Mouse (Mus musculus): Measurements from ENCODE around the gene Whamm.

Whamm gene

DNA sequence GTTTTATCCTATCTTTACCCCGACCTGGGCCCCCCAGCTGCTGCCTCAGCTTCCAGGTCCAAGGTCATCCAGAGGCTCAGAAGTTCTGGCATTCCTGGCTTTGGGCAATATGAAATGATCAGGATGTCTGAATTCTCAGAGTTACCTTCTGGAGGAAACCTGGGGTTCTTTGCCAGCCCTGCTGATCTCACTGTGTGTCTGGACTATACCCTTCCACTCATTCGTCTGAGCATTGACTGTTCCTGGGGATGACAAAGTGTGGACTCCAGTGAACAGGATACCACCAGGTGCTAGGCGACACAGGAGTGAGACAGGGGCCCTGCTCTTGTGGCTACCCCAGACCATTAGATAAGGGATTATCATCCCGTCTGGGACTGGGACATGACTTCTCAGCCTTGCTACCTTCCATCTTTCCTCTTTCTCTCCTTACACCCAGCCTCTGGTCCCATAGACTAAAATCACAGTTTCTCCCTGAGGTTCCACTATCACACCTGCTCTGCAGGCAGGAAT lies 7.5 kb upstream of the Whamm start:
- DNase-seq: no peak

DNA sequence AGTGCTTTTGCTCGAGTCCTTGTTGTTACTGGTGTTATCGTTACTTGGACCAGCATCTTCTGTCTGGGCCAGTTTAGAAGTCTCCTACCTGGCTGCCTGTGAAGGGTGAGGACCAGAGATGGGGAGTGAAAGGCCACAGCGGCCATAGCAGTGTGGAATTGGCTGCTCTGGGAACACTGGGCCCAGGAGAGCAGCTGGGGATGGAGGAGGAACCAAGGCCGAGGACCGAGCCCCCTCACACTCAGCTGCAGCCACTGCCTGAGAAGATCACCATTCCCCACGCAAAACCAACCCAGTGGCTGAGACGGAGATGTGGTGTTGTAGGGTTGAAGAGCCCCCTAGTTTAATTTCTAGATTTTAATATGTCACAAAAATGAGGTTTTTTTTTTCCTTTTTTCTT lies 6.3 kb upstream of the Whamm start:
- no peak for DNase-seq

DNA sequence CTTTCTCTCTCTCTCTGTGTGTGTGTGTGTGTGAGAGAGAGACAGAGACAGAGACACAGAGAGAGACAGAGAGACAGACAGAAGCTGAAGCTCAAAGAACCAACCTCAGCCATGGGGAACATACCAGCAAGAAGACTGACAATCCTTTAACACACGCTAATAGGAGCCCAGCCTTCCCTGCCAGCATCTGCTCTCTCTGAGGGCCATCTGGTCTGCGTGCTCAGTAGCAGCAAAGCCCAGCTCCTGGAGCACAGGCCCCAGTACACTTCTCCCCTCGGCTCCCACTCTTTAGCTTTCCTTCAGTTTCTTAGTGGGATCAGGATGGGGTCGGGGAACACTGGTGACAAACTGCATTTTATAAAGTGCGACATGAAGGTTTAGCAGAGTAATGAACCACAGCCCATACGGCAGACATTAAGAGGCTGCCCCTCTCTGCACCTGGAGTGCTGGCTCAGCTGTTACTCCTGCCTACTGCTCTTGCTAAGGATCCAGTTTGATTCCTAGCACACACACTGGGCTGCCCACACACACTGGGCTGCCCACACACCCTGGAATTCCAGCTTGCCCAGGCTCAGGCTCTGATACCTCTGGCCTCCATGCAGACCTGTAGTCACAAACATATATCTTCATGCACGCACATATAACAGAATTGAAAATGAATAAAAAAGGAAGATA lies 5.5 kb upstream of the Whamm start:
- DNase-seq: no peak

DNA sequence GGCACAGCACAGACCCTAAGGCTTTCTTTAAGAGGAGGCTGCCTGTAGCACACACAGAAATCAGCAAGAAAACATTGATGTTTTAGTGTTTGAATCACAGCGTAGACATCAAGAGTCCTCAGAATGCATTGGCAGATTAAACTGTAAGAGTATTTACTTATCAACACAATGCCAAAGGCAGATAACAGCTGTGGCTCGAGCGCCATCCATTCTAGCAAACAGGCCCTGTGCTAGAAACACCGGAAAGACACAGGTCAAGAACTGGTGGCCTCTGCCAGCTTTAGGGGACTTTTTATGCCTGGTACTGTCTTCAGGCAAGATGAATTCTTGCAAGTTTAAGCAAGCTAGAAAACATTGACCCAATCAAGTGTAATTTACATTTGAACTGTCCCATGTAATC lies 4.7 kb upstream of the Whamm start:
- no peak for DNase-seq

DNA sequence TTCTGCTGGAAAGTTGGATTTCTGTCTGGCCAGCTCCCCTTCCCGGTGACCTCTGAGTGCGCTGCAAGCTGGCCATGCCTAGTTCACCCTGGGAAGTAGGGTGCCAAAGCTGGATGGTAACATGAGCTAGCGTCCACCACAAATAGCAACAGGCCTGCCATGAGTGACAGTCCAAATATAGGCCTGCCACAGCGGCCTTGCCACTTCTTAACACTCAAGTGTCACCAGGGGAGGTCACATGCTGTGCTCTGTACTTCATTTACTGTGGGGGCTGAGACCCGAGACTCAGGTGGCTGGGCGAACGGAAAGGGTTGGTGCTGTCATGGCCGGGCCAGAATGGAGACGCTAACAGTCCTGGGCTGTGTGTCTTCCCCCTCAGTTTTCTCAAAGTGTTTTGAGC lies 4.2 kb upstream of the Whamm start, which contains the start of gene Fsd2:
Gene Fsd2, minus strand, starts transcription at position 53 of the 400 bp plus-strand sequence.
- no peak for DNase-seq

DNA sequence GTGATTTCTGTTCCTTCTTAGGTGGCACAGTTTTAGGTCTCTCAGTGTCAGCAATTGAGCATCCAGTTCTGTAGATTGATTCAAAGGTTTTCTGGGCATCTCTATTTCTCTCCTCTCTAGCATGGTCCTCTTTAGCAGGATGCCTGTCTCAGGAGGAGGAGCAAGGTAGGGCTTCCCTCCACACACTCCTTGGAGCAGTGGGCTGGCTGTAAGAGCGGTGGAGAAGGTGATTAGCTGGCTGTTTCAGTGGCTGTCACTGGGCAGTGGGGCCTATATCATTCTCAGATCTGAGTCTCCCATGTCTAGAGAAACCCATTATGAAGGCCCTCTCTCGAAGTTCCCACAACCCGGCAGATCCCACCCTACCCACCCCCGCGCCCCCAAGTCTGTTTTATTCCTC lies 3.7 kb upstream of the Whamm start:
- no peak for DNase-seq

DNA sequence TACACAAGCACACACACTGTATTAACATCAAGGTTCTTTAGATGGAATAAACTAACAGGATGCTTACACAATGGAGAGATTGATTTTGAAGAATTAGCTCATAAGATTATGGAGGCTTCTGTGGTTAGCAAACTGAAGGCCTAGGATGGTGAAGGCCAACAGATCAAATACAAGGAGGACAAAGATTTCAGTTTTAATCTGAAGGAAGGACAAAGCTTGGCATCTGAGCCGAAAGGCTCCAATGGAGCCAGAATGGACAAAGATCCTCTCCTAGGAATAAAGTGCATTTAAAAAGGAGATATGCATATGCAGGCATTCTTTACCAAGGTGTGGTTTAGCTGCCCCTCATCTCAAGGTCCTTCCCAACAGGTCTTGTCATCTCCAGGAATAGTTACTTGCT lies 1.2 kb upstream of the Whamm start:
- DNase-seq: no peak

DNA sequence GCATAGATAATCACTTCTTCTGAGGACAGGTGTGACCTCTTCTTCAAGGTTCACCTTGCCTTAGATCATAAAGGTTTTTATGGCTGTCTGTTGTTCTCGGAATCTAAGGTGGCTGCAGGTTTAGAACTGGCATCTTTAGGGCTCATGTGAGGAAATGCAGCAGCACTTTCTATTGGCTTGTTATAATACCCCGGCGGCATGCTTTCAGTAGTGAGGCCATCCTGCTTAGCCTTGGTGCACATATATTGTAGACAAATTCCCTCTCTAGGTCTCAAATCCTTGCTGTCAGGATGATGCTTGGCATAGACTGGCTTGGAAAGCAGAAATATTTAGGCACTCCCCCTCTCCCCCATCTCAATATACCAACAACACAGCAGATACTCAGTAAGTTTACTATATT lies 795 bp upstream of the Whamm start:
- no peak for DNase-seq

DNA sequence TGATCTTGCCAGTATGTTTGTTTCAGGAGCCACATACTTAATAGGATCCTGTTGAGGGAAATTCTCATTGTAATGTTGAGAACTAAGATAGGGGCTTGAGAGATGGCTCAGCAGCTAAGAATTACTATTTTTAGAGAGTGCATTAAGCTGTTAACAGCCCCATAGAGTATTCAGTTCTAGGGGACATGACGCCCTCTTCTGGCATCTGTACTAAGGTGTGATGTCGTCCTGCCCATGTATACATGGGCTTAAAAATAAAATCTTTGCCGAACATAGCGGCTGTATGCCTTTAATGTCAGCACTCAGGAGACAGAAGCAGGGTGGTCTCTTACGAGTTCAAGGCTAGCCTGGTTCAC lies 336 bp upstream of the Whamm start:
- no peak for DNase-seq

DNA sequence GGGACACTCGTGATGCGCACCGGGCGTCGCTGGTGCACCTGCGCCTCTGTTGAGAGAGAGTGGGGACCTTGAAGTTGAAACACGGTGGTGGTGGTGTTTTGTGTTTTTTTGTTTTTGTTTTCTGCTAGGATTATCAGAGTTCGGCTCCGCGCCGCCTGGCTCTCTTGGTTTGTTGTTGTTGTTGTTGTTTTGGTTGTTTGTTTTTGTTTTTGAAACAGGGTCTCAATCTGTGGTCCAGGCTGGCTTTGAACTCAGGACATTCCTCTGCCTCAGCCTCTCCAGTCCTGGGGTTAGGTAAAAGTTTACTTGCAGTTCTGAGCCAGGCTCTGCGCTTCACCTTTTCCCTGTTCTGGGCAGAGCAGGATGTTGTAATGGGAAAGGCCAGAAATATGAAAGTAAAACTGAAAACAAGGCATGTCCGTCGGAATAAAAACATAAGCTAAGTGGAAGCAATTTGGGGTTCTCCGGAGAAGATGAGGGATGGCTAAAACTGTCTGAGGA lies 925 bp downstream of the Whamm start:
- DNase-seq: peak; percentile 14 to 15

DNA sequence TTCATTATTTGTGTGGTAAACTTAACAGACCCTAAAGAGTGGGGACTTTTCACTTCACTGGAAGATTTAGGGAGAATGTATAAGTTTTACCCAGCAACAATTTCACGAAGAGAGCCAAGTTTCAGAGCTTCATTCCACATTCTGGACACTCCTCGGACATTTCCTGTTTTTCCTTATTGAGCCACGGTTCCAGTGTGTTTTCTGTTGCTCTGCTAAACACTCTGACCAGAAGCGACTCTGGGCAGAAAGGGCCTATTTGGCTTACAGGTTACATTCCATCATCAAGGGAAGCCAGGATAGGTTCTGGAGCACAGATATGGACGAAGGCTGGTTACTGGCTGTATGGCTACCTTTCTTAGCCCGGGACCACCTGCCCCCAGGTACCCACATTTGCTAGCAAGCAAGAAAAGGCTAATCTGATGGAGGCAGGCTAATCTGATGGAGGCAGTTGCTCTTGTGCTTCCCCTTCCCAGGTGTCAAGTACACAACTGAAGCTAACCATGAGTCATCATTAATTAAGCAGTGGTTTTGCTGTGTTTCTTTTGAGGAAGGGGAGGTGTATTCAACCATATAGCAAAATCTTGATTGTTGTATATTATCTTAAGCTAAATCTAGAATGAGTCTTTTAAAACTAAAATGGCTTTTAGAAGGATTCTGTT lies 1.7 kb downstream of the Whamm start:
- no peak for DNase-seq

DNA sequence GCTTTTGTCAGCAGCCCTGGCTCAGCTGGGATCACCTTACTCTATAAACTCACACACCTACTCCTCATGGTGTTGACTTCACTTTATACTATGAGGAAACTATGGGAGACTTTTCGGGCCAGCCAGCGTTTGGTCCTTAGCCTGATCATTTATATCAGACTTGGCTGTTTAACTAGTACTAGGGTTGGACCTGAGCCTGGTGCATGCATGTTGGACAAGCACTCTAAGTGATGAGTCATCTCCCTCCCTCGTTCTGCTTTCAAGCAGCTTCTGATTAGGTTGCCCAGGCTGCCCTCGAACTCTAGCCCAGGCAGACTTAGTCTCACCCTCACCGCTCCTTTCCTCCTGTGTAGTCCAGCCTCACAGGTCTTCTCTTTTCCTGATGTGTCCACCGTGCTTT lies 2.3 kb downstream of the Whamm start:
- no peak for DNase-seq

DNA sequence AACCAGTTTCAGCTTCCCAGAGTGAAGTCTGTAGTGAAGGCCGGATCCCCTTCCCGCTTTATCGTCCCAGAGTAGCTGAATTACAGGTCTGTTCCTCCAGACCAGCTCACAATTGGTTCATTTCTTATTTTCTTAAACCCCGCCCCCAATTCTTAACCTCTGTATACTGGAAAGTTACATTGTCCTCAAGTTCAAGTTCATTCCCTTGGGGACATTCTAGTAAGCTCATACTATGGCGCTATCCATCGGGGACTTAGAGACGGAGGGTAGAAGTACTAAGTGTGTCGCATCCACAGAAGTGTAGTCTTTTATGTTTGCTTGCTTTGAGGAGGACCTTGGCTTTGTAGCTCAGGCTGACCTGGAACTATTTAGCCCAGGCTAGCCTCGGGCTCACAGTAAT lies 2.8 kb downstream of the Whamm start:
- no peak for DNase-seq

DNA sequence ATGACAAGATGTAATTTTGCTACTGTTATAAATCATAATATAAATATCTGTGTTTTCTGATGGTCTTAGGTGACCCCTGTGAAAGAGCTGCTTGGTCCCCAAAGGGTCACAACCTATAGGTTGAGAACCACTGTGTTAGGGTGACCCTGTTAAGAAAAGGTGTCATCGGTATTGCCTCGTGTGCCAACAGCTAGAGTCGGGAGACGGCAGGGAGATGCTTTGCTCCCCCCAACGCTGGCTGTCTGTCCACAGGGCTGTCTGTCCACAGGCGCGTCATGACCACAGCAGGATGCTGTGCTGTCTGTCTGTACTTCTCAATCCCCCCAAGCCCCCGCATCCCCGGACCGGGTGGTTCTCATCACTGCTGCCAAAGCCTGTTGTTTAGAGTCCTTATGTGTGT lies 4.5 kb downstream of the Whamm start:
- DNase-seq: no peak

DNA sequence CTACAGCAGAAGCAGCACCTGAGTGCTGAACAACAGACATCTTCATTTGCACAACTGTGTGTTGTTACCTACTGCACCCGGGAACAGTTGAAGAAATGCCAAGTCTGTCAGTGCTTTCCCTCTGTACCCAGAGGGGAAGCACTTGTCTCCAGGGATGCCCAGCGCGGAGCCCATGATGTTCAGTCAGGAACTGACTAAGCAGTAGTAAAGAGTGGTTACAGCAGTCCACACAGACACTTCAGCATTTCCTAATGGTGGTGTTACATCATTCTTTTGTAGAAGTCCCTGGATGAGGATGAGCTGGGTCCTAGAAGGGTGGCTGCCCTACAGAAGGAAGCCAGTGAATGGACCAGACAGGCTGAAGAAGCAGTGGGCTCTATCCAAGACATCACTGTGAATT lies 6.8 kb downstream of the Whamm start:
- DNase-seq: no peak

DNA sequence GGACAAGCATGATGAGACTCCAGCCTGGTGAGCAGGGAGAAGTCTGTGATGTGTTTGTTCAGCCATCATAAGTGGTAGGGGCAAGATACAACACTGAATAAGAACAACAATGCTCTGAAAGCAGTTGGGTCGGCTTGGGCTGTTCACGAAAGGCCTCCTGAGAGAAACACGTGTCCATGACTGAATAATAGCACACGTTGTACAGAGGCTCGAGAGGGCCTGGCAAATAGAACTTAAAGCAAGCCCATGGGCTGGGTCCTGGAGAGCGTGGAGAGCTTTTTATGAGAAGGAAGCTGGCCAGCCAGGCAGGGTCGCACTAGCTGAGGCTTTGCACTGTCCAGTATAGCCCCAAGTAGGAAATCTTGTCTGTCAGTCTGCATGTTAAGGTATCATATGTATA lies 7.3 kb downstream of the Whamm start:
- DNase-seq: no peak

DNA sequence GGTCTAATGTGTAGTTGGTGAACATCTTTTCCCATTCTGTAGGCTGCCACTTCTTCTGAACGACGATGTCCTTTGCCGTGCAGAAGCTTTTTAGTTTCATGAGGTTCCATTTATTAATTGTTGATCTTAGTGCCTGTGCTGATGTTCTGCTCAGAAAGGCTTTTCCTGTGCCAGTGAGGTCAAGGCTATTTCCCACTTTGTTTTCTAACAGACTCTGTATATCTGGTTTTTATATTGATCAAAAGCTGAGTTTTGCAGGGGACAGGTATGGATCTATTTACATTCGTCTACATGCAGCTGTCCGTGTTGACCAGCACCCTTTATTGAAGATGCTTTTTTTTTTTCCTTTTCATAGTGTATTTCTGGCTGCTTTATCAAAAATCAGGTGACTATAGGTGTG lies 8.2 kb downstream of the Whamm start:
- DNase-seq: no peak

DNA sequence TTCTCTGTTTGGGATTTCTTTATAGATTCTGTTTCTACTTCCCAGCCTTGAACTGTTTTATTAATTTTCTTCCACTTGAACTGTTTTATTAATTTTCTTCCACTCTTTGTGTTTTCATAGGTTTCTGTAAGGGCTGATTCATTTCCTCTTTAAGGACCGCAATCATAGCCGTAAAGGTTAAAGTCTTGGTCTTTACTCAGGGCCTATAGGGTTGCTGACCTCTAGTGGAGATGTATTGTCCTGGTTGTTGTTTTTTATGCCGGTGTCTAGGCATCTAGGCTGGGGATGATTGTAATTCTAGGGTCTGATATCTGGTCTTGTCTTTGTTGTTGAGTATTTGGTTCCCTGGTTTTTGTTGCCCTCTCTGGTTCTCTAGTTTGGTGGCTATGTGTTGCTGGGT lies 12.4 kb downstream of the Whamm start:
- no peak for DNase-seq

DNA sequence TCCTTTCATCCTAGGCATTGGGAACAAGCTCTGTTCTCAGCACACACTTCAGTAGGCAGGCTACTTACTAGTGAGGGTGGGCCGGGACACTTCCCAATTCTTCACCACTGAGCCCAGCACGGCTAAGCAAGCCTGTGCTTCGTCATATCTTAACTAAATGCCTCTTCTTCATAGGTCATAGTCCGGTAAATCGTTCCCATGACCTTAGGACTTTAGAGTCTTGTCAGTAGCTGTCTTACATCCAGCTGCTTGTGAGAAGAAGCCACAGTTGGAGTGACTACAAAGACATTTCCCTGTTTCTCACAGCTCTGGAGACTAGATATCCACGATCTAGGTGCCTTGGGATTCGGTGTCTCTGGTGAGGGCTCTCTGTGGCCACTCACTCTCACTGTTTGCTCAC lies 14.3 kb downstream of the Whamm start:
- no peak for DNase-seq

DNA sequence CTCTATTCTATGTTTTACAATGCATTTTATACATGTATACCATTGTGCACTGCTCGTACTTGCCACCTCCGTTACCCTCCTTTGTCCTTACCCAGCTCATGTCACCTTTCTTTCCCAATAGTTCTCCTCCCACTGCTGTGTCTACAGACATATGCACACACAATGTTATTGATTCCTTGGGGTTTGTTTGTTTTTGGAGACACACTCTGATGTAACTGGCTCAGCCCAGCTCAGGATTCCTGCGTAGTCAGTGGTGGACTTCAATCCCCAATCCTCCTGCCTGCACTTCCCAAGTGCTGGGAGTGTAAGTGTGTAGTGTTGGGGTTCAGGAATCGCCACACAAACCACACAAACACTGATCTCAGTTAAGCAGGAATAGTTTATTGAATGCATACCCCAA lies 16.2 kb downstream of the Whamm start:
- DNase-seq: no peak

DNA sequence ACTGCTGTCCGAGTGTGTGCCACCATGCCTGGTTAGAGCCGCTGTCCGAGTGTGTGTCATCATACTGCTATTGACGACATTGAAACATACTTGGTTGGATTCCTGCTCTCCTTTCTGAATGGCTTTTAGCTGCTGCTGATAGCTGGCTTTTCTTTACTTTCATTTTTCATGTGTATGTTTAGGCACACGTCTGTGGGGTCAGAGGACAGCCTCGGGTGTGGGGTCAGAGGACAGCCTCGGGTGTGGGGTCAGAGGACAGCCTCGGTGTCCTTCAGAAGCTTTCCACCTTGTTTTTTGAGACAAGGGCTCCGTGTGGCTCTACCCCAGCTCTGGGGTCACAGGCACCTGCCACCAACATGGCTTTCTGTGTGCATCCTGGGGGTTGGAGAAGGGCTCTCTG lies 21.6 kb downstream of the Whamm start:
- no peak for DNase-seq

DNA sequence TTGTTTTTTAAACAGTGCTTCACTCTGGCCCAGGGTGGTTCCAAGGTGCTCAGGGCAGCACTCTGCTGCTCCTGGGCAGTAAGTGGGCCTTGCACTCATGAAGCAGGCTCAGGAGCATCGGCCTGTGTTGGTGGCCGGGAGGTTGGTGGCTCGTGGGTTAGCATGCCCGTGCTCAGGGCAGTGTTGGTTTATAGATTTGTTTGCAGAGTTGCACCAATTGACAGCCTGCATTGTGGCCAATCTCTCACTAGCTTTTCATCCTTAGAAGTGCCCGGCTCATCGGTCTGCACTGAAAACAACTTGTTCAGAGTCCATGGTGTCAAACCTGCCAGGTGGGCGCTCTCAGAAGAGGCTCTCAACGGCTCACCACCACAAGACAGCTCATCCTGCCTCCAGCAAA lies 22.3 kb downstream of the Whamm start:
- DNase-seq: no peak

DNA sequence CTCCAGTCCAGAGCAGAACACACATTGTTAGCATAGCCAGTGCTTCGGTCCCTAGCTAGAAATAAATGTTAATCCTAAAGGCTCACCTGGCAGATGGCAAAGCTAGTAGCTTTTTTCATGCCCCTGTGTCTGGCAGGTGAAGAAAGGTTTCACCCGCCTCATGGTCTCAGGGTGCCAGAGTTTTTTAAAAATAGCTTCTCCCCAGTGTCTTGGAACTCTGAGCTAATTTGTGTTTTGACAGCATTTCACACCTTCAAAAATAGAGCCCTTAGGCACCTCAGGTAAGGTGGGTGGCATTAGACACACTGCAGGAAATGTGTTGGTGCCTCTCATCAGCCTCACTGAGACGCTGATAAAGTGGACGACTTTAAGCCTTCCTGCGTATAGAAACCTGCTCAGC lies 24.0 kb downstream of the Whamm start:
- no peak for DNase-seq

DNA sequence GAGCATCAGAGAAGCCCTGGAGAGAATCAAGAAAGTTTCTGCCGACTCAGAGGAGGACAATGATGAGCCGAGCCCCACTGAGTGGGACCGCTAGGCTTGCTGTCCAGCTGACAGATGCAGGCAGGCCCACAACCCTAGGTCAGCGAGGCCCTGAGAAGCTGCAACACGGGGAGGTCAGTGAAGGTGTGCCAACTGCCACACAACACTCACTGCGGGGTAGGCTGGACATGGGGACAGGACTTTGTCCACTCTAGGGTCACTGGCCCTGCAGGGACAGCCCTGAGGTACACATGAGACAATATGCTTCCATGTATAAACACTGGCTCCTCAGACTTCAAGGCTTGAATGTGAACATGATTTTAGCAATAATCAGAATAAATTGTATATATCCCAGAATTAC lies 25.0 kb downstream of the Whamm start:
- DNase-seq: no peak

DNA sequence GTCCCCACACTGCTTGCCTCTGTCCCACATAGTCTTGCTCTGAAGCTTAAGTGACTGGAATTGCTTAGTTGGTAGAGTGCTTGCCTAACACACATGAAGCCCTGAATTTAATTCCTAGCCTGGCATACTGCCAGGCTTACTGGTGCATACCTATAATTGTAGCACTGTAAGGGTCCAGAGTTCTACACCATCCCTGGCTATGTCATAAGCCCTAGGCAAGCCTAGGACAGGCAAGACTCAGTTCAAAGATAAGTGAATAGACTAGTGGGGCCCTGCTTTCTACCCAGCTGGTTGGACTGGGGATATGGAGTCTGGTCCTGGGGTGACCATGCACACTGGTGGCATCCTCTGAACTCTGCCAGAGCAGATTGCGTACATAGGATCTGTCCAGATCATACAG lies 26.6 kb downstream of the Whamm start:
- DNase-seq: no peak

Data from kidney, postnatal 4 days (tissue).